ENCODE assay signal across 8 mouse cellular contexts in genomic region chr11:101963473-101964291, GRCm38 (mm10). TPM values are rescaled to one million over a fixed set of nuclear protein-coding genes. Genes with fewer than 3 reads are reported as not detected.
DNase-seq lines count a peak whose midpoint lies in the region; ATAC-seq and TF ChIP-seq lines count a peak whose summit lies in the region.

No protein-coding gene starts in this region.

- peak; percentile 45 to 48 for DNase-seq in cerebellum, postnatal 36 days
- no peak for DNase-seq in cerebellum, adult 9-11 months
- DNase-seq in CH12.LX (ENCODE audit: extremely low read depth), result no peak
- DNase-seq in embryonic facial prominence, embryonic 10.5 days (ENCODE audit: low spot score), result peak; percentile 77
- peak; percentile 40 for DNase-seq in hindbrain, embryonic 14.5 days (ENCODE audit: low spot score)
- peak; percentile 44 for DNase-seq in lung, postnatal 10 days
- DNase-seq in testis, postnatal 10 days (ENCODE audit: low spot score), result peak; percentile 60
- DNase-seq in right cerebral cortex, postnatal 25 days, result no peak

- H3K27me3 ChIP-seq in CH12.LX (replicated peaks), result peaks cover 86% of the 10 kb centered on the region
- peaks cover 98% of the 10 kb centered on the region for H3K27me3 ChIP-seq in embryonic facial prominence, embryonic 10.5 days (replicated peaks; ENCODE audit: low read depth, poor library complexity, severe bottlenecking)
- peaks cover 62% of the 10 kb centered on the region for H3K27me3 ChIP-seq in hindbrain, embryonic 14.5 days (ENCODE audit: control insufficient read depth, insufficient read depth, low read length)

- peak overlapping the region; percentile 29; the same call in 1 of the 2 replicates for H3K4me2 ChIP-seq in CH12.LX (ENCODE audit: insufficient read depth, low read depth, poor library complexity, severe bottlenecking)
- peak overlapping the region; percentile 95 for H3K4me2 ChIP-seq in hindbrain, embryonic 14.5 days (replicated peaks)

- dilution Hi-C loops in CH12.LX (cut with MboI; ENCODE audit: extremely low pct_ligation_motif_present, extremely low pct_unique_long_range_greater_than_20kb, low sequenced_read_pairs), result loop anchor here (10.0 kb wide), 1 partner anchor 49 kb away; no protein-coding TSS in a partner anchor

- H3K4me1 ChIP-seq in CH12.LX (ENCODE audit: control insufficient read depth in 1 of 2, insufficient read depth in 2 of 2), result 0 out of 4 replicates have a peak, but pooled peaks cover 2 to 4% of the 10 kb centered on the region in 2 experiments
- H3K4me1 ChIP-seq in embryonic facial prominence, embryonic 10.5 days, result peaks cover 68% of the 10 kb centered on the region
- 0 out of 2 replicates have a peak, but pooled peaks cover 11% of the 10 kb centered on the region for H3K4me1 ChIP-seq in hindbrain, embryonic 14.5 days (replicated peaks; ENCODE audit: control insufficient read depth, insufficient read depth, low read length)

- peak overlapping the region in 1 of 3 experiments; percentile 26 for H3K4me3 ChIP-seq in CH12.LX (replicated peaks in 1 of 3; ENCODE audit: low read depth in 2 of 3, low read length in 2 of 3, poor library complexity in 1 of 3)
- peak overlapping the region; percentile 63 for H3K4me3 ChIP-seq in embryonic facial prominence, embryonic 10.5 days
- H3K4me3 ChIP-seq in hindbrain, embryonic 14.5 days (replicated peaks; ENCODE audit: low read length), result peak overlapping the region; percentile 56

- ATAC-seq in hindbrain, embryonic 14.5 days (ENCODE audit: low FRiP score), result peak; percentile 24; the same call in 1 of the 2 replicates

- no peak for TF ChIP-seq RAD21 in CH12.LX (IDR thresholded peaks at IDR 0.05; ENCODE audit: low read depth, low read length)

- no peak for TF ChIP-seq EP300 in CH12.LX (IDR thresholded peaks at IDR 0.05; ENCODE audit: low read length)

- peaks cover 3% of the 10 kb centered on the region for H3K9me3 ChIP-seq in CH12.LX (replicated peaks; ENCODE audit: low read length)
- H3K9me3 ChIP-seq in embryonic facial prominence, embryonic 10.5 days, result no peaks in the 10 kb centered on the region
- no peaks in the 10 kb centered on the region for H3K9me3 ChIP-seq in hindbrain, embryonic 14.5 days (ENCODE audit: control insufficient read depth, low read length)

- H3K36me3 ChIP-seq in CH12.LX (replicated peaks in 1 of 2; ENCODE audit: control insufficient read depth in 1 of 2, insufficient read depth in 1 of 2, low read length in 1 of 2), result no peaks in the 10 kb centered on the region
- no peaks in the 10 kb centered on the region for H3K36me3 ChIP-seq in embryonic facial prominence, embryonic 10.5 days (replicated peaks)
- no peaks in the 10 kb centered on the region for H3K36me3 ChIP-seq in hindbrain, embryonic 14.5 days (replicated peaks; ENCODE audit: control insufficient read depth, insufficient read depth)

- in situ Hi-C loops in CH12.LX (cut with MboI; ENCODE audit: low pct_ligation_motif_present, low pct_unique_long_range_greater_than_20kb, low sequenced_read_pairs), result no loop called here

- H3K27ac ChIP-seq in CH12.LX (ENCODE audit: insufficient read depth, low read depth), result no peak overlapping the region
- peak overlapping the region; percentile 75 for H3K27ac ChIP-seq in embryonic facial prominence, embryonic 10.5 days (replicated peaks)
- no peak overlapping the region for H3K27ac ChIP-seq in hindbrain, embryonic 14.5 days

- H3K79me2 ChIP-seq in CH12.LX (replicated peaks; ENCODE audit: control insufficient read depth, extremely low read depth, insufficient read depth, poor library complexity, severe bottlenecking), result no peaks in the 10 kb centered on the region

- under 1% methylated on average over 78 of the region's 78 CpGs for WGBS in embryonic facial prominence, embryonic 10.5 days
- under 1% methylated on average over 78 of the region's 78 CpGs for WGBS in hindbrain, embryonic 14.5 days

- no peak for TF ChIP-seq POLR2A in CH12.LX (IDR thresholded peaks at IDR 0.05; ENCODE audit: low read depth, low read length)

- no peak for TF ChIP-seq CTCF in CH12.LX (conservative IDR thresholded peaks at IDR 0.05 in 1 of 2, IDR thresholded peaks at IDR 0.05 in 1 of 2; ENCODE audit: low read depth in 2 of 2, low read length in 2 of 2)

- H3K9ac ChIP-seq in CH12.LX (ENCODE audit: insufficient read depth, low read depth), result no peak overlapping the region
- H3K9ac ChIP-seq in hindbrain, embryonic 14.5 days, result peak overlapping the region; percentile 69

TF ChIP-seq in CH12.LX, 34 proteins besides CTCF, POLR2A, EP300 and RAD21:
- TF ChIP-seq ZKSCAN1 (IDR thresholded peaks at IDR 0.05; ENCODE audit: borderline replicate concordance, low read depth, low read length), result no peak
- TF ChIP-seq MEF2A (IDR thresholded peaks at IDR 0.05; ENCODE audit: borderline replicate concordance, low read depth, low read length), result no peak
- TF ChIP-seq UBTF (IDR thresholded peaks at IDR 0.05; ENCODE audit: low read depth, low read length), result 0 out of 2 replicates have a peak, but pooled peaks have one; percentile 24
- TF ChIP-seq ZC3H11A (IDR thresholded peaks at IDR 0.05; ENCODE audit: low read depth, low read length), result no peak

RNA-seq across cellular contexts. Expression of gene Sost, which starts 3.1 kb away (rescaled TPM):
- total RNA-seq in CH12.LX (2012; rRNA removed) (not detected in 2 replicates), CH12.LX (2014; rRNA removed) (not detected in 2 replicates)
- not detected in 2 replicates for polyA plus RNA-seq in CH12.LX (2012; ENCODE audit: insufficient read length, low read depth)
- polyA plus RNA-seq in embryonic facial prominence, embryonic 10.5 days (2016; fragmentation: Nextera tagmentation; extraction: Ambion mirVana), result 0.20 and 0.30 TPM in 2 replicates
- not detected in 2 replicates for polyA plus RNA-seq in hindbrain, embryonic 14.5 days (2014; fragmentation: Nextera tagmentation; extraction: Ambion mirVana)

RNA-seq across cellular contexts. Expression of gene Cfap97d1, which starts 20.4 kb away (rescaled TPM):
- total RNA-seq in CH12.LX (2012; rRNA removed), result not detected in 2 replicates
- not detected in 2 replicates for total RNA-seq in CH12.LX (2014; rRNA removed)
- polyA plus RNA-seq in CH12.LX (2012; ENCODE audit: insufficient read length, low read depth), result not detected in 2 replicates
- not detected in 2 replicates for polyA plus RNA-seq in embryonic facial prominence, embryonic 10.5 days (2016; fragmentation: Nextera tagmentation; extraction: Ambion mirVana)
- not detected in 2 replicates for polyA plus RNA-seq in hindbrain, embryonic 14.5 days (2014; fragmentation: Nextera tagmentation; extraction: Ambion mirVana)

RNA-seq across cellular contexts. Expression of gene Dusp3, which starts 23.1 kb away (rescaled TPM):
- total RNA-seq in CH12.LX (2012; rRNA removed) (17.9 and 20.8 TPM in 2 replicates), CH12.LX (2014; rRNA removed) (5.6 and 7.5 TPM in 2 replicates)
- 19.2 and 23.6 TPM in 2 replicates for polyA plus RNA-seq in CH12.LX (2012; ENCODE audit: insufficient read length, low read depth)
- polyA plus RNA-seq in embryonic facial prominence, embryonic 10.5 days (2016; fragmentation: Nextera tagmentation; extraction: Ambion mirVana), result 11.0 and 11.7 TPM in 2 replicates
- polyA plus RNA-seq in hindbrain, embryonic 14.5 days (2014; fragmentation: Nextera tagmentation; extraction: Ambion mirVana), result 24.0 and 24.7 TPM in 2 replicates

Comparison
In these comparisons a context has a peak if more than half of its experiments do, and no peak if none do; other contexts are left out.
1. DNase-seq: peak in cerebellum, postnatal 36 days (2 of 2), embryonic facial prominence, embryonic 10.5 days (single experiment), hindbrain, embryonic 14.5 days (single experiment), lung, postnatal 10 days (single experiment) and testis, postnatal 10 days (single experiment); none in cerebellum, adult 9-11 months (single experiment), CH12.LX (single experiment) and right cerebral cortex, postnatal 25 days (single experiment).